Mouse (Mus musculus) ES-Bruce4 (cell line): ENCODE measurements around the gene BC037034.

Experiments
- EP300 ChIP-seq: IDR thresholded peaks from 2 replicates; pipeline ENCODE4 v1.6.1; 2011; ENCODE audit warnings: low read depth, low read length; ENCODE audit not compliant: insufficient read depth
- POLR2A ChIP-seq: IDR thresholded peaks from one replicate; pipeline ENCODE4 v1.8.1; 2011; ENCODE audit warnings: low read length; ENCODE audit not compliant: insufficient read depth

DNA sequence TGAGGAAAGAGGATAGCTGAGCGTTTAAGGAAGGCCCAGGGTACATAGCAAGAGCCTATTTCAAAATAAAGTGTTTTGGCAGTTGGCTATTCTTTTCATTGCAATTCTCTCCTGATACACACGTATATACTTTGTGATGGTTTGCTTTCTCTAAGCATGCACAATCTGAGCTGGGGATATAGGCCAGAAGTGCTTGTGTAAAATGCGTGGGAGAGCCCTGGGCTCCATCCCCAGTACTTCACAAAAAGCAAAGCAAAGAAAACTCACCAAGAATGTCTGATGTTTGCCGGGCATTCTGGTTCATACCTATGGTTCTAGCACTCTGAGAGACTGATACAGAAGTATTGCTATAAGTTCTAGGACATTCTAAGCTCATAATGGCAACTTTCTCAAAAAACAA lies 5.1 kb upstream of the BC037034 start:
- no peak for TF ChIP-seq EP300
- TF ChIP-seq POLR2A: no peak
